Mouse (Mus musculus) T-helper 17 cell (primary cell): ENCODE data around the gene Tardbp.

ENCODE experiments used
- in situ Hi-C, 2 experiments: fragments of 300-600 bp; cut with MboI, MseI; formaldehyde crosslinking; loops; 1 replicate in 1 of 2; 2 replicates in 1 of 2; pipeline ENCODE4 v1.15.1; 2025; ENCODE audit warnings: high pct_unique_total_duplicates in 2 of 2

Tardbp gene

GRCm38 (mm10) chr4:148641121-148641520 is 14.3 kb upstream of the Tardbp start:
- in situ Hi-C loops, result loop anchor here in 1 of 2 experiments (25.0 kb wide), 1 partner anchor 1921 kb away; no protein-coding TSS in a partner anchor

- in situ Hi-C loops, result loop anchor here in 1 of 2 experiments (25.0 kb wide), 1 partner anchor 1923 kb away; no protein-coding TSS in a partner anchor
Observed at GRCm38 (mm10) chr4:148639455-148639854, 12.6 kb upstream of the Tardbp start.

GRCm38 (mm10) chr4:148638302-148638701 is 11.5 kb upstream of the Tardbp start:
- in situ Hi-C loops, result loop anchor here in 1 of 2 experiments (25.0 kb wide), 1 partner anchor 1924 kb away; no protein-coding TSS in a partner anchor

GRCm38 (mm10) chr4:148635309-148635708 is 8.5 kb upstream of the Tardbp start:
- in situ Hi-C loops, result loop anchor here in 1 of 2 experiments (25.0 kb wide), 1 partner anchor 1927 kb away; no protein-coding TSS in a partner anchor

- in situ Hi-C loops, result loop anchor here in 1 of 2 experiments (25.0 kb wide), 1 partner anchor 1929 kb away; no protein-coding TSS in a partner anchor
Observed at GRCm38 (mm10) chr4:148633395-148634061, 6.7 kb upstream of the Tardbp start.

- in situ Hi-C loops, result loop anchor here in 1 of 2 experiments (25.0 kb wide), 1 partner anchor 1930 kb away; no protein-coding TSS in a partner anchor
Observed at GRCm38 (mm10) chr4:148632013-148632692, 5.3 kb upstream of the Tardbp start.

GRCm38 (mm10) chr4:148627246-148627645 is 427 bp upstream of the Tardbp start:
- in situ Hi-C loops, result loop anchor here in 1 of 2 experiments (25.0 kb wide), 1 partner anchor 1935 kb away; no protein-coding TSS in a partner anchor

- in situ Hi-C loops, result loop anchor here in 1 of 2 experiments (25.0 kb wide), 1 partner anchor 1936 kb away; no protein-coding TSS in a partner anchor
Observed at GRCm38 (mm10) chr4:148625756-148626622, 830 bp downstream of the Tardbp start.

- in situ Hi-C loops, result loop anchor here in 1 of 2 experiments (25.0 kb wide), 1 partner anchor 1937 kb away; no protein-coding TSS in a partner anchor
Observed at GRCm38 (mm10) chr4:148625010-148625409, 1.8 kb downstream of the Tardbp start.

- in situ Hi-C loops, result no loop called here
Observed at GRCm38 (mm10) chr4:148623609-148624008, 3.2 kb downstream of the Tardbp start.

- in situ Hi-C loops, result no loop called here
Observed at GRCm38 (mm10) chr4:148622485-148622884, 4.3 kb downstream of the Tardbp start.

- in situ Hi-C loops, result no loop called here
Observed at GRCm38 (mm10) chr4:148620718-148621117, 6.1 kb downstream of the Tardbp start.

- in situ Hi-C loops, result no loop called here
Observed at GRCm38 (mm10) chr4:148619805-148620204, 7.0 kb downstream of the Tardbp start.

GRCm38 (mm10) chr4:148613738-148614137 is 13.1 kb downstream of the Tardbp start:
- in situ Hi-C loops, result no loop called here

- in situ Hi-C loops, result no loop called here
Observed at GRCm38 (mm10) chr4:148612557-148612956, 14.3 kb downstream of the Tardbp start.

- in situ Hi-C loops, result no loop called here
Observed at GRCm38 (mm10) chr4:148610631-148611364, 16.0 kb downstream of the Tardbp start.

- in situ Hi-C loops, result loop anchor here (5.0 to 10.0 kb wide), 2 partner anchors 53 to 1405 kb away; partner anchors contain the start of gene Exosc10 (in 1 of the 2)
Observed at GRCm38 (mm10) chr4:148609805-148610204, 17.0 kb downstream of the Tardbp start.

- in situ Hi-C loops, result loop anchor here (5.0 to 10.0 kb wide), 2 partner anchors 50 to 1407 kb away; partner anchors contain the start of gene Exosc10 (in 1 of the 2)
Observed at GRCm38 (mm10) chr4:148607758-148608157, 19.1 kb downstream of the Tardbp start.

- in situ Hi-C loops, result loop anchor here (5.0 to 10.0 kb wide), 3 partner anchors 47 to 1410 kb away; partner anchors contain the start of genes Exosc10 (in 1 of the 2), Fbxo2 (in 1 of the 2) and Fbxo44 (in 1 of the 2)
Observed at GRCm38 (mm10) chr4:148604541-148605165, 22.2 kb downstream of the Tardbp start.
